Mouse (Mus musculus): Measurements from ENCODE around the gene Spata13. TPM values are rescaled to one million over a fixed set of nuclear protein-coding genes. Genes with fewer than 3 reads are reported as not detected.

Spata13 gene
- polyA plus RNA-seq, 1 experiment from 2014 or later = 14.0 TPM

- ATAC-seq = no peak
- H3K9me3 ChIP-seq (ENCODE audit: low read length) = no peaks in the 10 kb centered on the region
- H3K4me1 ChIP-seq (ENCODE audit: insufficient read depth) = peaks cover 7% of the 10 kb centered on the region; the same call in 1 of the 2 replicates
- no peak overlapping the region for H3K4me2 ChIP-seq (ENCODE audit: low read depth, low read length)
- no peak overlapping the region for H3K27ac ChIP-seq (ENCODE audit: low read depth)
- WGBS (ENCODE audit: insufficient replicate concordance) = 65% methylated on average over 5 of the region's 5 CpGs
- TF ChIP-seq CTCF (IDR thresholded peaks at IDR 0.05; ENCODE audit: low read depth) = no peak
- no peak for TF ChIP-seq EP300 (IDR thresholded peaks at IDR 0.05; ENCODE audit: low read depth)
- no peaks in the 10 kb centered on the region for H3K36me3 ChIP-seq (replicated peaks; ENCODE audit: insufficient read depth, low read length)
- DNase-seq = no peak
- no peak overlapping the region for H3K9ac ChIP-seq (replicated peaks)
- H3K27me3 ChIP-seq (ENCODE audit: insufficient read depth, low read length) = no peaks in the 10 kb centered on the region
- H3K4me3 ChIP-seq (ENCODE audit: low read depth, low read length) = no peak overlapping the region
These were observed 12.6 kb downstream of the Spata13 start for GRCm38 (mm10) chr14:60646373-60646772.

- TF ChIP-seq EP300 (IDR thresholded peaks at IDR 0.05; ENCODE audit: low read depth) (no peak), CTCF (IDR thresholded peaks at IDR 0.05; ENCODE audit: low read depth) (no peak)
- DNase-seq (no peak), ATAC-seq (no peak)
- Histone ChIP-seq H3K9me3 (ENCODE audit: low read length) (no peaks in the 10 kb centered on the region), H3K36me3 (replicated peaks; ENCODE audit: insufficient read depth, low read length) (0 out of 2 replicates have a peak, but pooled peaks cover 2% of the 10 kb centered on the region), H3K4me2 (ENCODE audit: low read depth, low read length) (no peak overlapping the region), H3K27ac (ENCODE audit: low read depth) (no peak overlapping the region), H3K4me1 (ENCODE audit: insufficient read depth) (peaks cover 13% of the 10 kb centered on the region), H3K9ac (replicated peaks) (no peak overlapping the region), H3K4me3 (ENCODE audit: low read depth, low read length) (no peak overlapping the region), H3K27me3 (ENCODE audit: insufficient read depth, low read length) (no peaks in the 10 kb centered on the region)
- WGBS (ENCODE audit: insufficient replicate concordance) = 90% methylated on average over 7 of the region's 7 CpGs
These were observed 14.1 kb downstream of the Spata13 start for GRCm38 (mm10) chr14:60647885-60648284.

GRCm38 (mm10) chr14:60648956-60649355 lies 15.2 kb downstream of the Spata13 start:
- no peak overlapping the region for H3K9ac ChIP-seq (replicated peaks)
- H3K4me1 ChIP-seq (ENCODE audit: insufficient read depth) = peaks cover 19% of the 10 kb centered on the region
- H3K36me3 ChIP-seq (replicated peaks; ENCODE audit: insufficient read depth, low read length) = 0 out of 2 replicates have a peak, but pooled peaks cover 2% of the 10 kb centered on the region
- no peaks in the 10 kb centered on the region for H3K27me3 ChIP-seq (ENCODE audit: insufficient read depth, low read length)
- peak; percentile 56 for ATAC-seq
- H3K4me3 ChIP-seq (ENCODE audit: low read depth, low read length) = no peak overlapping the region
- H3K9me3 ChIP-seq (ENCODE audit: low read length) = no peaks in the 10 kb centered on the region
- no peak for DNase-seq
- no peak overlapping the region for H3K4me2 ChIP-seq (ENCODE audit: low read depth, low read length)
- no peak for TF ChIP-seq EP300 (IDR thresholded peaks at IDR 0.05; ENCODE audit: low read depth)
- no peak for TF ChIP-seq CTCF (IDR thresholded peaks at IDR 0.05; ENCODE audit: low read depth)
- peak overlapping the region; percentile 50 for H3K27ac ChIP-seq (ENCODE audit: low read depth)
- 64% methylated on average over 1 of the region's 1 CpGs for WGBS (ENCODE audit: insufficient replicate concordance)

- H3K36me3 ChIP-seq (replicated peaks; ENCODE audit: insufficient read depth, low read length) = 0 out of 2 replicates have a peak, but pooled peaks cover 2% of the 10 kb centered on the region
- no peaks in the 10 kb centered on the region for H3K9me3 ChIP-seq (ENCODE audit: low read length)
- WGBS (ENCODE audit: insufficient replicate concordance) = 80% methylated on average over 4 of the region's 4 CpGs
- peaks cover 43% of the 10 kb centered on the region for H3K4me1 ChIP-seq (ENCODE audit: insufficient read depth)
- ATAC-seq (no peak), DNase-seq (no peak)
- H3K9ac ChIP-seq (replicated peaks) = no peak overlapping the region
- no peak for TF ChIP-seq CTCF (IDR thresholded peaks at IDR 0.05; ENCODE audit: low read depth)
- TF ChIP-seq EP300 (IDR thresholded peaks at IDR 0.05; ENCODE audit: low read depth) = no peak
- H3K27me3 ChIP-seq (ENCODE audit: insufficient read depth, low read length) = no peaks in the 10 kb centered on the region
- H3K4me3 ChIP-seq (ENCODE audit: low read depth, low read length) = no peak overlapping the region
- peak overlapping the region; percentile 90; the same call in 1 of the 2 replicates for H3K27ac ChIP-seq (ENCODE audit: low read depth)
- peak overlapping the region; percentile 54; the same call in 1 of the 2 replicates for H3K4me2 ChIP-seq (ENCODE audit: low read depth, low read length)
These were observed 19.4 kb downstream of the Spata13 start for GRCm38 (mm10) chr14:60653184-60653583.

- ATAC-seq (peak; percentile 88), DNase-seq (peak; percentile 68)
- 51% methylated on average over 5 of the region's 5 CpGs for whole genome bisulfite sequencing (ENCODE audit: insufficient replicate concordance)
- TF ChIP-seq CTCF (IDR thresholded peaks at IDR 0.05; ENCODE audit: low read depth) (no peak), EP300 (IDR thresholded peaks at IDR 0.05; ENCODE audit: low read depth) (peak; percentile 99)
- no peaks in the 10 kb centered on the region for H3K9me3 ChIP-seq (ENCODE audit: low read length)
- 0 out of 2 replicates have a peak, but pooled peaks cover 2% of the 10 kb centered on the region for H3K36me3 ChIP-seq (replicated peaks; ENCODE audit: insufficient read depth, low read length)
- H3K27me3 ChIP-seq (ENCODE audit: insufficient read depth, low read length) = no peaks in the 10 kb centered on the region
- peak overlapping the region; percentile 48; the same call in 1 of the 2 replicates for H3K9ac ChIP-seq (replicated peaks)
- peaks cover 44% of the 10 kb centered on the region for H3K4me1 ChIP-seq (ENCODE audit: insufficient read depth)
- peak overlapping the region; percentile 54 for H3K4me2 ChIP-seq (ENCODE audit: low read depth, low read length)
- H3K27ac ChIP-seq (ENCODE audit: low read depth) = peak overlapping the region; percentile 90
- H3K4me3 ChIP-seq (ENCODE audit: low read depth, low read length) = 0 out of 2 replicates have a peak overlapping the region, but pooled peaks have one; percentile 7
These were observed 20.2 kb downstream of the Spata13 start for GRCm38 (mm10) chr14:60653977-60654376.

GRCm38 (mm10) chr14:60654708-60655107 lies 20.9 kb downstream of the Spata13 start:
- Histone ChIP-seq H3K4me1 (ENCODE audit: insufficient read depth) (peaks cover 50% of the 10 kb centered on the region), H3K27me3 (ENCODE audit: insufficient read depth, low read length) (no peaks in the 10 kb centered on the region), H3K9me3 (ENCODE audit: low read length) (no peaks in the 10 kb centered on the region), H3K4me3 (ENCODE audit: low read depth, low read length) (no peak overlapping the region), H3K9ac (replicated peaks) (peak overlapping the region; percentile 48), H3K27ac (ENCODE audit: low read depth) (peak overlapping the region; percentile 90), H3K36me3 (replicated peaks; ENCODE audit: insufficient read depth, low read length) (0 out of 2 replicates have a peak, but pooled peaks cover 2% of the 10 kb centered on the region), H3K4me2 (ENCODE audit: low read depth, low read length) (peak overlapping the region; percentile 54)
- no peak for TF ChIP-seq CTCF (IDR thresholded peaks at IDR 0.05; ENCODE audit: low read depth)
- no peak for TF ChIP-seq EP300 (IDR thresholded peaks at IDR 0.05; ENCODE audit: low read depth)
- DNase-seq (no peak), ATAC-seq (no peak)
- WGBS (ENCODE audit: insufficient replicate concordance) = 75% methylated on average over 11 of the region's 11 CpGs
